Mouse (Mus musculus) hindbrain, embryonic 13.5 days (tissue): ENCODE data around the gene Slc24a4. TPM values are rescaled to one million over a fixed set of nuclear protein-coding genes. Genes with fewer than 3 reads are reported as not detected.

Source experiments
- ATAC-seq: fragments of 200-750 bp; cut with Nextera tagmentation; 2 replicates; pipeline ENCODE4 v1.8.0; 2017; ENCODE audit warnings: moderate TSS enrichment; ENCODE audit not compliant: low FRiP score
- H3K27ac ChIP-seq: fragments of 300-500 bp; sonication (generic); 2 replicates; pipeline ENCODE4 v1.5.1; 2015; ENCODE audit warnings: inconsistent platforms, mild to moderate bottlenecking, moderate library complexity
- H3K27me3 ChIP-seq: fragments of 300-500 bp; sonication (generic); 2 replicates; pipeline ENCODE4 v1.6.1; 2015; ENCODE audit warnings: mild to moderate bottlenecking, inconsistent platforms
- H3K36me3 ChIP-seq: fragments of 300-500 bp; sonication (generic); 2 replicates; pipeline ENCODE4 v1.6.1; 2015; ENCODE audit warnings: mild to moderate bottlenecking, inconsistent platforms
- H3K4me1 ChIP-seq: fragments of 300-500 bp; sonication (generic); replicated peaks from 2 replicates; pipeline ENCODE4 v1.6.1; 2015; ENCODE audit warnings: inconsistent platforms
- H3K4me2 ChIP-seq: fragments of 300-500 bp; sonication (generic); 2 replicates; pipeline ENCODE4 v1.6.1; 2015; ENCODE audit warnings: inconsistent platforms, mild to moderate bottlenecking, moderate library complexity
- H3K4me3 ChIP-seq: fragments of 300-500 bp; sonication (generic); 2 replicates; pipeline ENCODE4 v1.5.1; 2015; ENCODE audit warnings: mild to moderate bottlenecking, inconsistent platforms
- H3K9ac ChIP-seq: fragments of 300-500 bp; sonication (generic); 2 replicates; pipeline ENCODE4 v1.6.1; 2015; ENCODE audit warnings: mild to moderate bottlenecking, inconsistent platforms
- H3K9me3 ChIP-seq: fragments of 300-500 bp; sonication (generic); 2 replicates; pipeline ENCODE4 v1.6.1; 2016; ENCODE audit warnings: inconsistent platforms
- WGBS: fragments of 180-500 bp; shearing (Covaris S2); methylation state at CpG from one replicate; pipeline ENCODE4 v1.1.7; 2015; 5-methylcytosine and 5-hydroxymethylcytosine counted together
- polyA plus RNA-seq: library from polyadenylated mRNA; unstranded; fragments of >200 nt; fragmentation: Nextera tagmentation; extraction: Ambion mirVana; gene quantifications from 2 replicates; pipeline ENCODE4 v1.2.1, GENCODE M21; 2015

Slc24a4 gene
- polyA plus RNA-seq, 1 experiment from 2014 or later = 1.7 TPM

DNA sequence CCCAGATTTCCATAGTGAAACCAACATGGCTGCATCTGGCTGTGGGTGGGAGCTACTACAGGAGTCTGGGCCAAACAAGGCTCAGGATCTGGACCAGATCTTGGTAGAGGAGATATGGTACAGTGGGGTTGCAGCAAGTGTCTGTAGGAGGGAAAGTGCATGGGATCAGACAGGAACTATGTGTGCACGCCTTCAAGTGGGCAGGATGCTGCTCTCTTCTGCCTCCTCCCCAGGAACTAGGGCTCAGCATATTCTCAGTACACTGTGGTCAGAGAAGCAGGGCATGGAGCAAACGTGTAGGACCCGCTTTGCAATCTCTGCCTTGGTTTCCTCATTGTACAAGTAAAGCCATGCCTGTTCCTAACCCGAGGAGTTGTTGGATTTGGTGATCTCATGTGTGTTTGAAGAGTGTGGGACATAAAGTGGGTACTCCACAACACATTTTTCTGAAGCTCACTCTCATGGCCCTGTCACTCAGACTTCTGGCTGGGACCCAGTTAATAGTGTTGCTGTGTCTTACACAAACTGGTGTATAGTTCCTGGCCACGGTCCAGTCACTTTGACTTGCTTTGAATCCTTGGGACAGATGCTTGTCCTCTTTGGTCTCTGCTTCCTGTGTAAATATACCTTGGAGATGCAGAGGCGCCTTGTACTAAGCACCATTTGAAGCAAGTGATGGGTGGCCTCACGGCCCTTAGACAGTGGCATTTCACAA is 164.1 kb downstream of the Slc24a4 start:
- Histone ChIP-seq H3K36me3 (no peaks in the 10 kb centered on the region), H3K9ac (no peak overlapping the region), H3K27me3 (no peaks in the 10 kb centered on the region), H3K4me3 (no peak overlapping the region), H3K27ac (no peak overlapping the region), H3K4me1 (peaks cover 23% of the 10 kb centered on the region), H3K4me2 (no peak overlapping the region), H3K9me3 (no peaks in the 10 kb centered on the region)
- WGBS = 89% methylated on average over 7 of the region's 7 CpGs
- no peak for ATAC-seq

DNA sequence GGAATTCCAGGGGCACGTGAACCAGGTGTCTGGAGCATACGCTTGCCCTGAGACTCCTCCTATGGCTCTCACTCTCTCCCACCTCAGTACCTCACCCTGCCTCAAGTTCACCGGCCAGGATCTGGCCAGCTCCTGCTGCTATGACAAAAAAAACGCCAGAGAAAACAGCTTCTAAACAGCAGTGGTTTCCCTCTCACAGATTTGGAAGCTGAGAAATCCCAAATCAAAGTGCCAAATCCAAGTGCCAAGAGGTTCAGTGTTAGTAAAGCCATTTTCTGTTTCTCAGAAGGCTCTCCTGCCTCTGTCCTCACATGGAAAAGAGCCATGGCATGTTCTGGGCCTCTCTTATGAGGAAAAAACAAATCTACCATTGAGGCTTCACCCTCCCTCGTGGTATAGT is 166.1 kb downstream of the Slc24a4 start:
- Histone ChIP-seq H3K27me3 (no peaks in the 10 kb centered on the region), H3K9ac (no peak overlapping the region), H3K4me1 (peaks cover 10% of the 10 kb centered on the region), H3K36me3 (no peaks in the 10 kb centered on the region), H3K9me3 (no peaks in the 10 kb centered on the region), H3K4me2 (no peak overlapping the region), H3K27ac (no peak overlapping the region), H3K4me3 (no peak overlapping the region)
- ATAC-seq = no peak
- 80% methylated on average over 5 of the region's 5 CpGs for WGBS

DNA sequence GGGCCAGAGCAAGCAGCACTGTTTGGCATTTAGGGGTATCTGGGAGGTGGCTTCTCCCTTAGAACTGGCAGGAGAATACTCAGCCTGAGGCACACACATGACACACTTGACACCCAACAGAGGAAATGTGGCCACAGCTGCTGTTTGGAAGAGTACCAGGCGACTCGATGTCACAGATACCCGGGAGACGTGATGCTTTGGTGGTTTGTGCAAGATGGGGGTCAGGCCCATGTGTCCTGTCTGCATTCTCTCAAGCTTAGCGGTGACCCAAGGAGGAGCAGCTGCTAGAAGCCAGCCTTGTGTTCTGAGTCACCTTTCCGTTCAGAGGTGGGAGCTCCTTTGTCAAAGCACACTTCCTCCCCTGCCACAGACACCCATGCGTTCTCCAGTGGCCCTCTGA is 166.7 kb downstream of the Slc24a4 start:
- Histone ChIP-seq H3K36me3 (no peaks in the 10 kb centered on the region), H3K4me1 (peaks cover 7% of the 10 kb centered on the region), H3K4me2 (no peak overlapping the region), H3K9ac (no peak overlapping the region), H3K27me3 (no peaks in the 10 kb centered on the region), H3K9me3 (no peaks in the 10 kb centered on the region), H3K27ac (no peak overlapping the region), H3K4me3 (no peak overlapping the region)
- WGBS = 79% methylated on average over 7 of the region's 7 CpGs
- no peak for ATAC-seq

DNA sequence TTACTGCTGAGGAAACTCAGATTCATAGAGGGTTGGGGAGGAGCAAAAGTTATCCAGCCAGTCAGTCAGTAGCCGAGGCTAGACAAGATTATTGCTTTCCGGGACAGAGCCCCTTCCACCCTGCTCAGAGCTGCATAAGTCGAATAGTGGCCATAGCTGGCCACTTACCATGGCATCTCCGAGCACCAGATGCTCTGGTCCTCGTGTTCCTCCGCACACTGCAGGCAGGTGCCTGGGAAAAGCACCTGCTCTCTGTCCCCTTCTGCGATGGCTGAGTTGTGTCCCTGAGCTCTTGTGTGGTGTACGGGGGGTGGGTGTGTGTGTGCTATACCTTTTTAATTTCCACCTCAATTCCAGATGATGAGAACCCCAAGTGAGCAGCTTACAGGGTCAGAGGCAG is 167.1 kb downstream of the Slc24a4 start:
- Histone ChIP-seq H3K4me1 (peaks cover 7% of the 10 kb centered on the region), H3K9me3 (no peaks in the 10 kb centered on the region), H3K27ac (no peak overlapping the region), H3K36me3 (no peaks in the 10 kb centered on the region), H3K9ac (no peak overlapping the region), H3K4me2 (no peak overlapping the region), H3K4me3 (no peak overlapping the region), H3K27me3 (no peaks in the 10 kb centered on the region)
- no peak; the same call in 1 of the 2 replicates for ATAC-seq
- 86% methylated on average over 8 of the region's 8 CpGs for WGBS

DNA sequence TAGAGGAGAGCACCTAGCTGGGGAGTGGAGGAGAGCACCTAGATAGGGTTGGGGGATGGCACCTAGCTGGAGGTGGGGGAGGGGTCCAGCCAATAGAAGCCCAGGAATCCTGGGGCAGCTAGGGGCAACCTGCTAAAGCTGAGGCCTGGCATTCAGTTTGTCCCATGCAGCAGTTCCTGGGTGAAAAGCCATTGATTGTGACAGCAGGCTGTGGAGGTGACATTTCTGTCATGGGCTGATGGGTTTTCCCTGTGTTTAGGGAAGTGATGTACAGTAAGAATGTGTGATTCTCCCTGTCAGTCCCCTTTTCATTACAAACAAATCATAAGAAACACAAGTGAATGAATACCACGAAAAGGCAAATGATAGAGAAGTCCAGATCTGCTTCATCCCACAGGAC is 167.8 kb downstream of the Slc24a4 start:
- ATAC-seq = no peak
- Histone ChIP-seq H3K27me3 (no peaks in the 10 kb centered on the region), H3K9me3 (no peaks in the 10 kb centered on the region), H3K27ac (no peak overlapping the region), H3K9ac (no peak overlapping the region), H3K4me3 (no peak overlapping the region), H3K4me1 (peaks cover 7% of the 10 kb centered on the region), H3K36me3 (no peaks in the 10 kb centered on the region), H3K4me2 (no peak overlapping the region)
- 86% methylated on average over 1 of the region's 1 CpGs for WGBS

DNA sequence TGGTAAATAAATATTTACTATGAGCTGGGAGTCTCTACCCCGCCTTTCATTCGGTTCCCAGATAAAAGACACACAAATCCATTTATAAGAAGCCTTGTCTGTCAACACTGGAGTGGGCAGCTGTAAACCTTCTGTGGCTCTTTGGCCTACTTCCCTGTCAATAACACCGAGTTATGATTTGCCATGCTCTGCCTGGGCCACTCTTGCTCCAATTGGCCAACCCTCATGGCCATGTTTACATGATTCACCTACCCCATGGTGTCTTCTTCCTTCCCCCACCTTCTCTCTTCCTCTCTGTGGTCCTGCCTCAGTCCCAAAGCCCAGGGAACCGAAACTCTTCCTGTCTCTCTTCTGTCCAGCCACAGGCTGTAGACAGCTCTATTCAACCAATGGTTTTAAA is 168.4 kb downstream of the Slc24a4 start:
- H3K4me1 ChIP-seq = peaks cover 7% of the 10 kb centered on the region
- H3K9ac ChIP-seq = no peak overlapping the region
- no peak overlapping the region for H3K4me2 ChIP-seq
- H3K36me3 ChIP-seq = no peaks in the 10 kb centered on the region
- no peak overlapping the region for H3K4me3 ChIP-seq
- H3K27me3 ChIP-seq = no peaks in the 10 kb centered on the region
- H3K9me3 ChIP-seq = no peaks in the 10 kb centered on the region
- no peak overlapping the region for H3K27ac ChIP-seq
- ATAC-seq = no peak
- WGBS = 88% methylated on average over 4 of the region's 4 CpGs

DNA sequence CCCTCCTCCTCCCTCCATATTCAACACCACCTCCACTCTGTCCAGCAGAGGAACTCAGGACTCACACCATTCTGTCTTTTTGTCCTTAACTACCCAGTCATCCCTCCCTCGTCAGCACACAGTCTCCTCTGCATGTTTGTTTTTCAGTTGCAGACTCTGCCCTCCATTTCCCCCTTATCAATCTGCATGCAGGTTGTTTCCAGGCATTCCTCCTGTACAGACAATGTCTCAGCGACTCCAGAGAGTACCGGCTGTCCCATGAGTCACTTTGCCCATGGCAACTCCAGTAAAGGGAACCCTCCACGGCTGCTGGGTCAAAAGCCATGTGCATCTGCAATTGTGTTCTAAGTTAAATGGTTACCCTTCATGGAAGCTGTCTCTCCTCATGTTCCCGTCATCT is 170.7 kb downstream of the Slc24a4 start:
- Histone ChIP-seq H3K9ac (no peak overlapping the region), H3K27ac (no peak overlapping the region), H3K27me3 (no peaks in the 10 kb centered on the region; the same call in 1 of the 2 replicates), H3K4me1 (peaks cover 26% of the 10 kb centered on the region), H3K9me3 (no peaks in the 10 kb centered on the region), H3K4me3 (no peak overlapping the region), H3K36me3 (no peaks in the 10 kb centered on the region), H3K4me2 (no peak overlapping the region)
- no peak for ATAC-seq
- WGBS = 63% methylated on average over 5 of the region's 5 CpGs

DNA sequence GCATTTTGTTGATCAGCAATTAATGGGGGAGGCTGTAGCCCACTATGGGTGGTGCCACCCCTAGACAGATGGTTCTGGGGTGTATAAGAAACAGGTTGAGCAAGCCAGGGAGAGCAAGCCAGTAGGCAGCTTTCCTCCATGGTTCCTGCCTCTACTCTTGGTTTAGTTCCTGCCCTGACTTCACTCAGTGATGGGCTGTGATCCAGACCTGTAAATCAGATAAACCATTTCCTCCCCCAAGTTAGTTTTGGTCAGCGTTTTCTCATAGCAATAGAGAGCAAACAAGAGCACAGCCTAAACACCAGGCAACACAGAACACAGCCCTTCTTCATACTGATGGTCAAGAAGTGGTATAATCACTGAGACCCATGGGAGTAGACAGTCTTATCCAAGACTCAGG is 173.1 kb downstream of the Slc24a4 start:
- no peak overlapping the region for H3K9ac ChIP-seq
- no peak overlapping the region for H3K4me2 ChIP-seq
- no peak overlapping the region for H3K27ac ChIP-seq
- 83% methylated on average over 1 of the region's 1 CpGs for WGBS
- H3K9me3 ChIP-seq = no peaks in the 10 kb centered on the region
- H3K4me3 ChIP-seq = no peak overlapping the region
- no peak for ATAC-seq
- H3K4me1 ChIP-seq = peaks cover 36% of the 10 kb centered on the region
- H3K36me3 ChIP-seq = no peaks in the 10 kb centered on the region
- no peaks in the 10 kb centered on the region; the same call in 1 of the 2 replicates for H3K27me3 ChIP-seq

DNA sequence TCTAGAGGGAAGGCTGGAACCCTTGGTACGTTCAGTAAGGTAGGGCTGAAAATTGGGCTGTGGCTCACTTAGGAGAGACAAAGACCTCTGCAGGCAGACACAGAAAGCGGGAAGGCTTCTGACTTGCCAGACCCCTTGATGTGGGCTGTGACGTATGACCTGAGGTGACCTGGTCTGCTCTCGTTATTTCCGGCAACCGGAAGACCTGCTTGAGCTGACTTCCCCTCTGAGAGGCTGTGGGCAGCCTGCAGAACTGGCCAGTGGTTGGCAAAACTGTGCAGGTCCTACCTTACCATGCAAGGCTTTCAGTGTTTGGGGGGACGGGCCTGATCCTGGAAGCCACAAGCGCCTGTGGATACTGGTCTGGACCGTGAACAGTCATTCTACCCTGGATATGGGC is 173.8 kb downstream of the Slc24a4 start:
- no peak overlapping the region for H3K9ac ChIP-seq
- WGBS = 87% methylated on average over 9 of the region's 9 CpGs

DNA sequence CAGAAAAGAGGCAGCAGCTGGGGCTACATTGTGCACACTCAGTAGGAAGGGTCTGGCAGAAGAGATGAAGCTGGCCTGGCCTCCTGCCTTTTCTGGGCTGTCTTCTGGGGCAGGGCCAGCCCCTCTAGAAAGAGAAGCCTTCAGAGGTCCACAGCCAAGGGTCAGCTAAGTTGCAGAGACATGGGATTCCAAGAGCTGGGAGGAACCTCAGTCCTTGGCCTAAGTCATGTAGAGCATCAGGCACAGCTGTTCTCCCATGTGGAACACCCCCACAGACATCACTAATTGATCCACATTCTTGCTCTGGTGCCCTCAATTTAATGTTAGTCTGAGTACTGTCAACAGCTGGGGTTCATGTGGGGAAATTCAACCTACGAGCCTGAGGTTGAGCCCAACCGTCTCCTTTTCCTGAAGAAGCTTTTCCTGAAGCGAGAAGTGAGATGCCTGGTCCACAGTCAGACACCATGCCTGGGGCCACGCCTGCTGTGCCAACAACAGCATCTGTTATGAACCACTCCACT is 174.4 kb downstream of the Slc24a4 start:
- 69% methylated on average over 4 of the region's 4 CpGs for WGBS
- Histone ChIP-seq H3K4me2 (no peak overlapping the region), H3K36me3 (no peaks in the 10 kb centered on the region), H3K27ac (no peak overlapping the region), H3K9me3 (no peaks in the 10 kb centered on the region), H3K4me1 (peaks cover 40% of the 10 kb centered on the region), H3K4me3 (no peak overlapping the region), H3K27me3 (no peaks in the 10 kb centered on the region; the same call in 1 of the 2 replicates), H3K9ac (no peak overlapping the region)
- no peak for ATAC-seq

More for the DNA sequence above, 173.8 kb downstream of the Slc24a4 start:
- no peak for ATAC-seq
- no peak overlapping the region for H3K27ac ChIP-seq
- no peaks in the 10 kb centered on the region for H3K9me3 ChIP-seq
- no peak overlapping the region for H3K4me3 ChIP-seq
- no peaks in the 10 kb centered on the region; the same call in 1 of the 2 replicates for H3K27me3 ChIP-seq
- H3K36me3 ChIP-seq = no peaks in the 10 kb centered on the region
- H3K4me2 ChIP-seq = no peak overlapping the region
- peaks cover 36% of the 10 kb centered on the region for H3K4me1 ChIP-seq

DNA sequence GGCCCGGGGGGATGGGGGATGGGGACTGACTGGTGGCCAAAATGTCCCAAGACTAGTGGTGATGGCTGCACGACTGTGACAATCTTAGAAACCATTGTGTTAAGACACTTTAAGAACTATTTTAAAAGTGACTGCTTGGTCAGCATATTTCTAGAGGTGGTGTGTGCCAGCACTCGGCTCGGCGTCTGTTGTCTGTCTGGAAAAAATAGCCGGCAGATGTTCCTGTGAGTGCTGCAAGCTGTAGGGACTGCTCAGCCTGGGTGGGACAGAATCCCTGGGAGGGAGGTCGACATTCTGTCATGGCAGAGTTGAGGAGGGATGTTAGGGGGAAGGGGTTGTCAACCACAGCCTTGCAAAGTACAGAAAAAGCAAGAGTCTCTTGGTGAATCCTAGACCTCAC is 175.3 kb downstream of the Slc24a4 start:
- H3K4me1 ChIP-seq = peaks cover 50% of the 10 kb centered on the region
- no peak overlapping the region for H3K4me2 ChIP-seq
- H3K4me3 ChIP-seq = no peak overlapping the region
- 44% methylated on average over 7 of the region's 7 CpGs for WGBS
- no peaks in the 10 kb centered on the region for H3K9me3 ChIP-seq
- H3K9ac ChIP-seq = no peak overlapping the region
- ATAC-seq = no peak
- no peaks in the 10 kb centered on the region; the same call in 1 of the 2 replicates for H3K27me3 ChIP-seq
- no peaks in the 10 kb centered on the region for H3K36me3 ChIP-seq
- no peak overlapping the region for H3K27ac ChIP-seq

DNA sequence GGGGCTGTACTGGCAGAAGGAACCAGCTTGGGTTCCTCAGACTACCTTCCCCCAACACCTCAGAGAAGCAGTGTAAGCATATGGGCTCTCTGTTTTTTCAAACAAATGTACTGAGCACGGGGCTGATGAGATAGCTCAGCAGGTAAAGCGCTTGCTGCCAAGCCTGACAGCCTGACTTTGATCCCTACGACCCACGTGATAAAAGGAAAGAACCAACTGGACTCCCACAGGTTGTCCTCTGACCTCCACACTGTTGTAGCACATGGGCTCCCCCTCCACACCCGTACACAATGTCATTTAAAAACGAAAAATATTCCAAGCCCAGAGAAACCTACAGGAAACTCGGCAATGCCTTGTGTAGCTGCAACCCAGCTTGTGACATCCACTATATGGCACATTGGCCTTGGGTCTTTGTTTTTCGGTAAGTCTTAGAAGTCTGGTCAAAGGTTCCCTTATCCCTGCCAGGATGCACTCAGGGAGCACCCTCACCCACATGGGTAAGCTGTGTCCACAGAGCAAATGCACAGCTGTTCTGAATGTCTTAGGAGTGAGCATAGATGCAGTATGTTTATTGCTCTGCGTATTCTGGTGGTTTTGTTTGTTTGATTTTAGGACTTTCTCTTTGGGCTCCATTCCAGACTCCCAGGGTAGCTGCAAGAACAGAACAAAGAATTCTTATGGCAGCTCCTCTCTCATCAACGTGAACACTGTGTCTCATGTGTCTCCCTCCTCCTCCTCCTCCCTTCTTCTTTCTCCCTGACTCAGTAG is 176.7 kb downstream of the Slc24a4 start:
- Histone ChIP-seq H3K9ac (no peak overlapping the region), H3K27me3 (no peaks in the 10 kb centered on the region; the same call in 1 of the 2 replicates), H3K4me3 (no peak overlapping the region), H3K4me2 (no peak overlapping the region), H3K36me3 (no peaks in the 10 kb centered on the region), H3K4me1 (peaks cover 52% of the 10 kb centered on the region), H3K27ac (no peak overlapping the region), H3K9me3 (no peaks in the 10 kb centered on the region)
- no peak for ATAC-seq
- WGBS = 56% methylated on average over 10 of the region's 10 CpGs
